Mouse (Mus musculus): ENCODE results near the gene Map2k2. TPM values are rescaled to one million over a fixed set of nuclear protein-coding genes. Genes with fewer than 3 reads are reported as not detected.
A peak's percentile ranks its signal among the peaks of the same experiment; 100 is the strongest.

The Map2k2 gene
- polyA plus RNA-seq, 1 experiment from 2014 or later, result 208 TPM

DNA sequence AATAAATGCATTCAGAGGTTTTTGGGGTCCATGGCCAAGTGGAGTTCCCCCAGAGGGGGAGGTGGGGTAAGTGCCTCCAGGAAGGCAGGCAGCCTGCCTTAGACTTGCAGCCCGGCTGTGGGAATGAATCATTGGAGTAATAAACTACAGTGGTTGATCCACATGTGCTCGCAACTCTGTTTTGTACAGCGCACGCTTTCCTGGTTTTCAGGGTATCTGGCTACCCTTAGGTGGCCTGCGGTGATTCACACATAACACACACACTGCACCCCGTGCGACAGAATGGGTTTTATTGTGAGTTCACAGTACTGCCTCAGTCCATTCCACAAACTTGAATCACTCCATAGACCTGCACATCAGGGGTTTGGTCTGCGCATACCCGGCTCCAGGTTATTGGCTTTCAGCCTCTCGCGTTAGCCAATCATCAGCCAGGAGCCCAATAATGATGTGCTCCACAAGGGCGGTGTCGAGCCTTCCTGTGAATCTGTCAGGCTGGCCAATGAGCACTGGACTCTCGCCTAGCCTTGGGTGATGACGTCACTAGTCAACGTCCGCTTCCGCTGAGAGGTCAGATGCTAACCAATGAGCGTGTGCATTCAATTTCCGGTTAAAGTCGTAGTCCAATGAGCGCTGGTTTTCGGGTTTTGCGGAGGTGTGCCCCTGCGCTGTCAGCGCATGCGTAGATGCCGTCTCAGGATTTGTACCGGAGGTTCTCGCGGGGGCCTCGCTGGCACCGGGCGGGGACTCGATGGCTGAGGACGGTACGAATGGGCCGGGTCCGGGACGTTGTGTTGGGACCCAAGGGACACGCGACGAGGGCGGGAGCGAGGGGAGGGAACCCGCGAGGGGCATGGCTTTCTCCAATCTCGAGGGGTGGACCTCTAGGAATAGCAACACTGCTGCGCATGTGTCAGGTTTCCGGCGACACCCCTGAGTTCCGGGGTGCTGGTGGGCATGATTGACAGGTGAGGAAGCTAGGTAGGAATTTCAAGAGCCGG is 76.9 kb downstream of the Map2k2 start, which contains the start of gene Dapk3:
Dapk3 (plus strand) TSS at position 670 of the 998 bp plus-strand sequence.
- peaks cover 78% of the 10 kb centered on the region for H3K36me3 ChIP-seq (replicated peaks)
- peak; percentile 95 for ATAC-seq (ENCODE audit: low FRiP score)
- peak within 1 kb of the TSS; percentile 63 for H3K4me3 ChIP-seq (replicated peaks)
- 4% methylated on average over 53 of the region's 53 CpGs for WGBS
- H3K9ac ChIP-seq, result peak within 1 kb of the TSS; percentile 63
- peak within 1 kb of the TSS; percentile 84 for H3K27ac ChIP-seq
- peak within 1 kb of the TSS; percentile 71 for H3K4me2 ChIP-seq
- H3K27me3 ChIP-seq, result no peaks in the 10 kb centered on the region
- peaks cover 38% of the 10 kb centered on the region for H3K4me1 ChIP-seq
- H3K9me3 ChIP-seq, result no peaks in the 10 kb centered on the region

Small RNA genes lying within 50 kb of the gene (microRNA-seq; reads per million reads assigned to microRNA genes)
- gene Mir5615-1, result not detected
- gene Mir5615-2, result not detected

Other genes with a start within 250 kb of the Map2k2 start
- gene Tmprss9, start 234.1 kb upstream of the Map2k2 start, polyA plus RNA-seq (2016; fragmentation: Nextera tagmentation; extraction: Ambion mirVana), result 0.06 and 0.08 TPM in 2 replicates
- 311 and 314 TPM in 2 replicates for gene Timm13, start 204.9 kb upstream of the Map2k2 start, polyA plus RNA-seq (2016; fragmentation: Nextera tagmentation; extraction: Ambion mirVana)
- gene Lmnb2, start 187.7 kb upstream of the Map2k2 start, polyA plus RNA-seq (2016; fragmentation: Nextera tagmentation; extraction: Ambion mirVana), result 67.7 and 73.8 TPM in 2 replicates
- gene Gadd45b, start 175.8 kb upstream of the Map2k2 start, polyA plus RNA-seq (2016; fragmentation: Nextera tagmentation; extraction: Ambion mirVana), result 8.2 and 9.8 TPM in 2 replicates
- gene Gng7, start 91.0 kb upstream of the Map2k2 start, polyA plus RNA-seq (2016; fragmentation: Nextera tagmentation; extraction: Ambion mirVana), result 9.8 and 11.0 TPM in 2 replicates
- 8.7 and 11.6 TPM in 2 replicates for gene Diras1, start 80.3 kb upstream of the Map2k2 start, polyA plus RNA-seq (2016; fragmentation: Nextera tagmentation; extraction: Ambion mirVana)
- 29.2 and 32.8 TPM in 2 replicates for gene Slc39a3, start 68.5 kb upstream of the Map2k2 start, polyA plus RNA-seq (2016; fragmentation: Nextera tagmentation; extraction: Ambion mirVana)
- 262 and 280 TPM in 2 replicates for gene Sgta, start 45.7 kb upstream of the Map2k2 start, polyA plus RNA-seq (2016; fragmentation: Nextera tagmentation; extraction: Ambion mirVana)
- 65.0 and 69.2 TPM in 2 replicates for gene Thop1, start 35.9 kb upstream of the Map2k2 start, polyA plus RNA-seq (2016; fragmentation: Nextera tagmentation; extraction: Ambion mirVana)
- gene Creb3l3, start 7.0 kb upstream of the Map2k2 start, polyA plus RNA-seq (2016; fragmentation: Nextera tagmentation; extraction: Ambion mirVana), result 0.46 and 0.69 TPM in 2 replicates
- gene Zbtb7a, start 29.3 kb downstream of the Map2k2 start, polyA plus RNA-seq (2016; fragmentation: Nextera tagmentation; extraction: Ambion mirVana), result 12.4 and 13.5 TPM in 2 replicates
- 51.6 and 52.9 TPM in 2 replicates for gene Pias4, start 62.0 kb downstream of the Map2k2 start, polyA plus RNA-seq (2016; fragmentation: Nextera tagmentation; extraction: Ambion mirVana)
- 518 and 540 TPM in 2 replicates for gene Eef2, start 70.7 kb downstream of the Map2k2 start, polyA plus RNA-seq (2016; fragmentation: Nextera tagmentation; extraction: Ambion mirVana)
- gene Dapk3, start 77.1 kb downstream of the Map2k2 start, polyA plus RNA-seq (2016; fragmentation: Nextera tagmentation; extraction: Ambion mirVana), result 62.8 and 67.4 TPM in 2 replicates
- not detected in 2 replicates for gene 4930442H23Rik, start 77.9 kb downstream of the Map2k2 start, polyA plus RNA-seq (2016; fragmentation: Nextera tagmentation; extraction: Ambion mirVana)
- not detected in 2 replicates for gene Nmrk2, start 96.1 kb downstream of the Map2k2 start, polyA plus RNA-seq (2016; fragmentation: Nextera tagmentation; extraction: Ambion mirVana)
- gene Atcay, start 124.9 kb downstream of the Map2k2 start, polyA plus RNA-seq (2016; fragmentation: Nextera tagmentation; extraction: Ambion mirVana), result 31.8 and 33.9 TPM in 2 replicates
- gene Zfr2, start 127.2 kb downstream of the Map2k2 start, polyA plus RNA-seq (2016; fragmentation: Nextera tagmentation; extraction: Ambion mirVana), result 9.0 and 10.0 TPM in 2 replicates
- 4.1 and 5.7 TPM in 2 replicates for gene Matk, start 147.0 kb downstream of the Map2k2 start, polyA plus RNA-seq (2016; fragmentation: Nextera tagmentation; extraction: Ambion mirVana)
- 136 and 138 TPM in 2 replicates for gene Mrpl54, start 161.0 kb downstream of the Map2k2 start, polyA plus RNA-seq (2016; fragmentation: Nextera tagmentation; extraction: Ambion mirVana)
- 31.1 and 33.3 TPM in 2 replicates for gene Apba3, start 161.0 kb downstream of the Map2k2 start, polyA plus RNA-seq (2016; fragmentation: Nextera tagmentation; extraction: Ambion mirVana)
- 9.7 and 11.4 TPM in 2 replicates for gene Tjp3, start 185.7 kb downstream of the Map2k2 start, polyA plus RNA-seq (2016; fragmentation: Nextera tagmentation; extraction: Ambion mirVana)
- gene Pip5k1c, start 187.0 kb downstream of the Map2k2 start, polyA plus RNA-seq (2016; fragmentation: Nextera tagmentation; extraction: Ambion mirVana), result 84.1 and 98.7 TPM in 2 replicates
- 60.8 and 61.8 TPM in 2 replicates for gene Cactin, start 215.2 kb downstream of the Map2k2 start, polyA plus RNA-seq (2016; fragmentation: Nextera tagmentation; extraction: Ambion mirVana)
- gene Tbxa2r, start 222.8 kb downstream of the Map2k2 start, polyA plus RNA-seq (2016; fragmentation: Nextera tagmentation; extraction: Ambion mirVana), result 2.1 and 2.9 TPM in 2 replicates
- gene Gipc3, start 237.4 kb downstream of the Map2k2 start, polyA plus RNA-seq (2016; fragmentation: Nextera tagmentation; extraction: Ambion mirVana), result 0.08 TPM in 1 of 2 replicates, not detected in the other
- gene Hmg20b, start 244.6 kb downstream of the Map2k2 start, polyA plus RNA-seq (2016; fragmentation: Nextera tagmentation; extraction: Ambion mirVana), result 92.6 and 97.1 TPM in 2 replicates

Data from forebrain, embryonic 12.5 days (tissue).